Mouse (Mus musculus) cerebellum, adult 2 months (tissue): ENCODE results near the gene Aqp5.

ENCODE experiments used
- CTCF ChIP-seq: fragments of 200-500 bp; IDR thresholded peaks from 2 replicates; pipeline ENCODE4 v1.5.1; 2011; ENCODE audit warnings: low read depth, mild to moderate bottlenecking, control low read depth, low read length, moderate library complexity, borderline replicate concordance; ENCODE audit not compliant: insufficient read depth
- POLR2A ChIP-seq: fragments of 200-500 bp; IDR thresholded peaks from 2 replicates; pipeline ENCODE4 v1.6.1; 2011; ENCODE audit warnings: low read length, control low read depth, borderline replicate concordance; ENCODE audit not compliant: insufficient read depth

GRCm38 (mm10) chr15:99600986-99601822, 10.6 kb downstream of the Aqp5 start, which contains the start of gene Aqp6:
- TF ChIP-seq POLR2A (peak; percentile 23; the same call in 1 of the 2 replicates), CTCF (no peak)
